Mouse (Mus musculus): ENCODE measurements at regions not wholly inside any gene's neighbourhood (a gene's known extent, or its start where the extent isn't known, plus 50 kb on each side); places are given as distances from the start of the nearest gene placed in this dataset.
A peak's percentile ranks its signal among the peaks of the same experiment; 100 is the strongest.

DNA sequence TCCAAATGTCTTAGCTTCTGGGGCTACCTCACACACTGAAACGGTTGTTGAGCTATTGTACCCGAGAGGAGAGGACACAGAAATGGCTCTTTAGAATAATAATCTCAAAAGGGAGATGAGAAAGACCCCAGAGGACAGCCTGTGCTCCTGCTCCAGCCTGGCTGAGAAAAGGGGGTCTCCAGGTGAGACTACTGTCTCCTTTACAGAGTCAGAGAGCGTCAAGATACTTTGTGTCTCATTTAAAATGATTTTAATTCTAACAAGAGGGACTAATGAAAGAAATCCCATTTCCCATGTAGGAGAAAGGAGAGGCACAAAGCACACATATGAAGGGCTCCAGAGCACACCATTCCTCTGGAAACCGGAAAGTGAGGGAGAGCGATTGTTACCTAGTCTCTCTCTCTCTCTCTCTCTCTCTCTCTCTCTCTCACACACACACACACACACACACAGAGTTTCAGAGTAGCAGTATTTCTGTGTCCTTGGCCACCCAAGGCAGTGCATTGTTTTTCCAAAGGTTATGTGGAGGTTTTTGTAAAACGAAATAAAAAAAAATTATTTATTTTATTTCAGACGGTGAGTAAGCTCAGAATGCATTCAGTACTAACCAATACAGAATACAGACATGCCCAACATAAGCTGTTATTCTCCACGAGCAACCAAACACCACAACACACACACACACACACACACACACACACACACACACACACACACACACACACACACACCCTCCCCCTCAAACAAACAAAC lies 215.6 kb upstream of the Ubash3b start:
- DNase-seq, result no peak

DNA sequence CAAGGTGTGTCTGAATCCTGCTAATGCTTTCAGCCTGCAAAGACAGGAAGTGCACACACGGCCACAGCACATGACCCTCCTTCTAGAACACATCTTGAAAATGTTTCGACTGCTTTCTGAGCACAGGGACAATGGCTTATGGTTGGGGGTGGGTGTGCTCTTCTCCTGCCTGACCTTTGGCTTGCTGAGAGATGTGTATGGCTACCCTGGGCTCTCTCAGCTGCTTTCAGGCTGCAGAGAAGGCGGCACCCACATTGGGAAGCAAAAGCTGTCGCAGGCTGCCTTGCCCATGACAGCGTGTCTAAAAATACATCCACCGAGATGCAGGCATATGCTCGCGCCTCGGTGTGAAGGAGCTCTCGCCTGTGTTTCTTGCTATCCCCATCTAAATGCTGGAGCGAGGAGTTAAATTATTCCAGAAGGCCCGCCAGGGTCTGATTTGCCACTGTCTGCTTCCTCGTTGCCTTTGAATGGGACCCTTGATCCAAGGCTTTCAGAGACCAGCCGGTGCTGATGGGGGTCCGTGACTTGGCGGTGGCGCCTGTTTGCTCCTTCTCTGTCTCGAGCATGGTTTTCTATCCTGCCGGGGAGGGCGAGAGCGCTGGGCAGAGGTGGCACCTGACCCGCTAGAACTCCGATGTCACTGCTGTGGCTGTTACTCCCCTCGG lies 214.6 kb upstream of the Ubash3b start:
- DNase-seq, result peak; percentile 5 to 10

DNA sequence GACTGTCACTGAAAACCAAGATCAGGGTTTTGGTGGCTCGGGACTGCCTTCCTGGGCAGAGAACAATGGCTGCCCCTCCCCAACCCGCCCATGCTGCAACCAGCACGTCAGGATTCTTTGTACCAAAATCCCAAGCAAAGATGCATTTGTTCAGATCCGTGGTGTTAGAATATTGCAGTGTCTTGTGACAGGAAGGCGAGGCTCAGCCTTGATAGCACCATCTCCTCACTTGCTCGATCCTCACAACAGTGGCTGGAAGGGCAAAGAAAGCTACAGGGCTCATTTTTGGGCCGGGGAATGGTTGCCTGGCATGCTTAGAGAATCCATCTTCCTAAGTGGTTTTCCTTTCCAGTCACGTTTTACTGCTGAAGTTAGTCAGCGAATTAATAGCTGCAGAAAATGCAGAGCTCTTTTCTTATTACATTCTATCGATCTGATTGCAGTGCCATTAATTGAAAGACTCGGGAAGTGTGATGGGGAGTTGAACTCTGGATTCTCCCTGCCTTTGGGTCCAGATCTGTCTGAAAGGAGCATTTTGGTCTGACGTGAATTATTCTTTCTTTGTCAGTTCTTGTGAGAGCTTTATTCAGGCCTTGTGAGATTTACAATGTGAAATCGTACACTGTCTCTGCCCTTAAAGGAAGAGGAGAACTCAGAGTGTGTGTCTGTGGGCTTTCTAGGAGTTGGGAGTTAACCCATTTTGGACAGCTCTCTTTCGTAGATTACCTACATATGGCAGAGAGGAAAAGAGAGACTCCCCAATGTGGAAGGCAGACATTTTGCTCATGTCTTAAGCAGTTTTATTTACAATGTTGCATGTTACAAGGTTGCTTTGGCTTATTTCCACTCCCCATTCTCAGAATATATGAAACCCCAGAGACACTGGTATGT lies 213.3 kb upstream of the Ubash3b start:
- no peak for DNase-seq

DNA sequence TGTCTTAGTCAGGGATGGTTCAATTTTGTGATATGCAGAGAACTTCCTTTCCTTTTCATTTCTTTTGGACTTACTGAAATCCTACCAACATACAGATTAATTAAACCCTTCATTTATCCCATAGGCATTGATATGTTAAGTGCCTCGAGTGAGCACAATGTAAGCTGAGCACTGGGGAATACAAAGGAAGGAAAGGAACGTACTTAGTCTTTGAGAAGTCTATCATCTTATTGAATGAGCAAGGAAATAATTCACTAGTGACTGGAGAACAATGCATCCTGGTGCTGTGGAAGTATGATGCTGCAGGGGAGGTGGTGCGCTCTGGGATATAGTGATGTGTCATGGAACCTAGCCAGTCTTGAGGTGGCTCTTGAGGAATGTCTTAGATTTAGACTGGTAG lies 204.9 kb upstream of the Ubash3b start:
- DNase-seq, result no peak

DNA sequence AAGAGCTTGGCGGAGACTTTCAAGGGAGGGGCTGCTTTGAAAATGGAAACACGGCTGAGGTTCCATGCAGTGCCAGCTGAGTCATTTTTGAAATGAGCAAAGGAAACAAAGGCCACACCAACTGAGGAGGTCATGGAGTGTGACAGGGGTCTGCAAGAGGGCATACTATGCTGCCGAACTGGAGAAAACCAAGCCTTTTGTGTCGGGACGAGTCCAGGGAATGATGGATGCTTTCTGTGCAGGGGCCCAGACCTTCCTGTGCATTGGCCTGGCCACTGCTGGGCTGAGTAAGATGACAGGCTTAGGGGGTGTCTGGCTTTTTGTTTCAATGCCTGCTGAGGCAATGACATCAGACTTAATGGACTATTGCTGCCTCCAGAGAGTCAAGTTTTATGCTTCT lies 203.8 kb upstream of the Ubash3b start:
- DNase-seq, result no peak

DNA sequence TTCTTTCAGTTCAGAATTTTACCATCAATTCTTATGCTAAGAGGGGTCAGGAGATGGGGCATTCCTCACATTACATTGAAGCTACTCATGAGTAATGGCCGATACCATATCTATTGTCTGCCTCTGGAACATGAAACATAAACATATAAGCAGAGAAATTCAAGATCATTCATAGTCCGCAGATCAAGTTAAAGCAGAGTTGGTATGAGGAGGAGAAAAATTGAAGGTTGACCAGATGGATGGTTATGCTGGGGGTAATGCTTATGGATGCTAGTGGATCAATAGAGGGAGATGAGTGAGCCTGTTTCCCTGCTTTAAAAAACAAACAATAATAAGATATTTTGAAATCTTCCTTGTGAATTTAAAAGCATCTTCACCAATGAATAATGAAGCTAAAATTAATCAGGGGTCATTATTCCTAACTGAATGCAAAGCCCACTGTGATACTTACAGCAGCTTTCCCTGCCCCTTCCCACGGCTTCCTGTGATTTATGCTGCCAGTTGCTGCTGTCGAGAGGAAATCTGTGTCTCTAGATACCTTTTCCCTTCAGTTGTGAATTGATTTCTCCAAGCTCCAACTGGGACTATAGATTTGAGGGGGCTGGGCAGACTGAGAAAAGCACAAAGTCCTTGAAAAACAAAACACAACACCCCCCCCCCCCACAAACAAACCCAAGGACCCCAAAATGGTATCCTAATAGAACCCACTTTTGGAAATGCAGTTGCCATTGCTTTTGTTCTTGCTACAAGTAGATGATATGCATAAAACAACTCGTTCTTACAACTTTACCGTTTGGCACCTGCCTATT lies 203.1 kb upstream of the Ubash3b start:
- DNase-seq, result no peak

DNA sequence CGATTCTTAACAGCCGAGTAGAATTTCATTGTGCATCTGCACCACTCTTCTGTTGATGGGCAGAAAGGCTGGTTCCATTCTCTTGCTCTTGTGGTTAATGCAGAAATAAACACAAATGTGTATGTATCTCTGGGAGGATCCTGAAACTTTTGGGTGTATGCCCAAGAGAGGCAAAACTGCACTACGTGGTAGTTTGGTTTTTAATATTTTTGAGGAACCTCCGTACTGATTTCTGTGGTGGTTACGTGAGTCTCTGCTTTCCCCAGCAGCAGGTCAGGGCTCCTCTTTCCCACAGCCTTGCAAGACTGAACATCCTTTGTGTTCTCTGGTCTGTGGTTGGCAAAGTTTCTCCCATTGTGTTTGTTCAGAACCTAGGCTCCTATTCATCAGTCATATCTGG lies 198.9 kb upstream of the Ubash3b start:
- DNase-seq, result no peak

DNA sequence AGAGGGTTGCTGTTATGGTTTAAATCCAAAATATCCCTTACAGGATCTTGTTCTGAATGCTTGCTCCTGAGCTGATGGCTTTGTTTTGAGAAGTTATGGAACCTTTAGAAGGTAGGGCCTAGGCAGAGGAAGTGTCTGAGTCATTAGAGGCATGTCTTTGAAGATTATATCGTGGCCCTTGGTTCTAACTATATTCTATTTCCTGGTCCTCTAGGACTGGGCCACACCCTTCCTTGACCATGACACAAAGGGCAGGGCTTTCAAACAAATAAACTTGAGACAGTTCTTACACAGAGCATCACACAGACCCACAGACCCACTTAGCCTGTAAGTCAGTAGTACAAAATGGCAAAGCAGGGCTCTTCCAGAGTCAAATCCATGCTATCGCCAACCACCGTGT lies 197.8 kb upstream of the Ubash3b start:
- no peak for DNase-seq

DNA sequence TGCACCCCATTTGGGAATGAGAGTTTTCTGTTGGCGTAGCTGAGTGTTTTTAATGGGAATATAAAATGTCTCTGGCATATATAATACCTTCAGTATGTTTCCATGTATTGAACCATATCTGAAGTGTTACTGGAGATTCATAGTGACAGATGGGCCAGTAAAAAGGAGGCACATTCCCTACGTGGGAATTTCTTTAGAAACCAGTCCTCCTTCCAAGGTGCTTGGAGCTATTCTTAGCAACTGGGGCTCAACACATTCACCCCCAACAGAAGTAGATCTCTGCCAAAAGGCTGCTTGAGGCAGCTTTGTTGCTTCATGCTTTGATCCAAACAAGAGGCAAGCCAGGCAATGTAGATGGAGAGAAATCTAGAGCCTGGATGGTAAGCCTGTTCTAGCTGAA lies 183.8 kb upstream of the Ubash3b start:
- DNase-seq, result no peak

DNA sequence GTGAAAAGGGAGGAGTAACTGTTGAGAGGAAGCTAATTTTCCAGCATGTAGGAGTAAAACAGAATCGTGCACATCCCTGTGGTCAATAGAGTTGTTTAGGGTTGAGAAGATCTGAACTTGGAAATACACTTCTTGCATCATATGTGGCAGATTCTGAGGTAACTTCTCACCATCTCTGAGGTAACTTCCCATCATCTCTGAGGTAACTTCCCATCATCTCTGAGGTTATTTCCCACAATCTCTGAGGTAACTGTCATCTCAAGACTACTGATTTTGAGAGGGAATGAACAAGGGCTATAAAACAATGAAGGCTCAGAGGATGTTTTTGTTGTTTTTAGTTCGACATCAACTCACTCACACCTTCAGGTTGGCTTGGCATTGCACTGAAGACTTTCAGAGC lies 175.9 kb upstream of the Ubash3b start:
- DNase-seq, result no peak

DNA sequence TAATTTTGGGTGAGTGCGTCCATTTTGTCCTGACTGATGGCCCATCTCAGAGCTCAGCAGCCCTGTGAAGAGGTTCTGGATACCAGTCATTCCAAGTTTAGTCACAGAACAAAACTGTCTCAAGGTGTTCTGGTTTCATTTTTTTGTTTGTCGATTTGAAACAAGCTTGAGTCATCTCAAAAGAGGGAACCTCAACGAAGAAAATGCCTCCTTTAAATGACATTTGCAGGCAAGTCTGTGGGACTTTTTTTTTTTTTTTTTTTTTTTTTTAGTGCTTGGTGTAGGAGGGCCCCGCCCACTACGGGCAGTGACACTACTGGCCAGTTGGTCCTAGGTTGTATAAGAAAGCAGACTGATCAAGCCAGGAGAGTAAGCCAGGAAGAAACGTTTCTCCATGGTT lies 175.3 kb upstream of the Ubash3b start:
- no peak for DNase-seq

DNA sequence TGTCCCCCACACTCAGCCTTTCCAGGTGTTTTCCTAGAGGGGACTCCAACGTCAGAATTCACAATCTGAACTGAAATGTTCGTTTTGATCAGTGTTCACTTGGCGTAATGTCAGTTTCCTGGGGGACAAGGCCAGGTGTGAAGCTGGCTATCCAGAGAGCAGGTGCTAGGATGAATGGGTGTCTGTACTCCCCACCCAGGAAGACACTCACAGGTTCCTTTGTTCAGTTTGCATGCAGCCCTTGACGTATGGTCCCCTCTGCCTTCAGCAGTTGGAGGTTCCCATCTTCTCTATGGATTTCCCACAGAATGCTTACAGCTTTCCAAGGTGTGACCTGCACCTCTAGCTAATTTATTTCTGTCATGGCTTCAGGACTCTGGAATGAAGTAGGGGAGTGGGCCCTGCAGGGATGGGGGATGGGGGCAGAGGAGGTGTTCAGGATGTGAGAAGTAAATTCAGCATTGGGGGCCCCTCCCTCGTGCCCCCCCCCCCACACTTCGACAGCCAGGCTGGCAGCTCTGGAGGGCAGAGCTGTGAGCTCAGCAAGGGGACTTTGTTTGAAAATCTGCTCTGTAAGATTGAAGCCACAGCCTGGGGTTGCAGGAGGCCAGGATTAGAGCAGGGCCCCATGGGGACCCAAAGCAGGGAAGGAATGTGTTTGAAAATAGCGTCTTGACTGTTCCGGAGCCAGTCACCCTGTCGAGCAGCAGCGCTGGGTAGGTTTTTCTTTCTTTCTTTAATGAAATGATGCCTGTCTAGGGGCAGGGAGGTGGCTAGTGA lies 173.2 kb upstream of the Ubash3b start:
- no peak for DNase-seq

DNA sequence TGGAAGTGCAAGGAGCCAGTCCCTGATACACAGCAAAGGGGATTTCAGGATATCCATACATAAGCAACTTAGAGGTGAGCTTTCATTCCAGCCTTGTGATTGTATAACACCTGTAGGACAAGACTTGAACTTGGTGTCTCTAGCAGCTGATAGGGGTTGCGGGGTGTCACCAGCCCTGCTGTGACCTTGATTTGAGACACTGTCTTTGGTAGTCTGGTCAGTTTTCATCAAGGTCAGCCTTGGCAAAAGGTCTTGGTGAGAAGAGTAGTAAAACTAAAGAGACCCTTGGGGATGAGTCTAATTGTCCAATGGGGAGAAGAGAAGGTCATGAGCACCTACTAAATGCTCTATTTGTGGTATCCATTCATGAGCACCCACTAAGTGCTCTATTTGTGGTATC lies 172.0 kb upstream of the Ubash3b start:
- no peak for DNase-seq

DNA sequence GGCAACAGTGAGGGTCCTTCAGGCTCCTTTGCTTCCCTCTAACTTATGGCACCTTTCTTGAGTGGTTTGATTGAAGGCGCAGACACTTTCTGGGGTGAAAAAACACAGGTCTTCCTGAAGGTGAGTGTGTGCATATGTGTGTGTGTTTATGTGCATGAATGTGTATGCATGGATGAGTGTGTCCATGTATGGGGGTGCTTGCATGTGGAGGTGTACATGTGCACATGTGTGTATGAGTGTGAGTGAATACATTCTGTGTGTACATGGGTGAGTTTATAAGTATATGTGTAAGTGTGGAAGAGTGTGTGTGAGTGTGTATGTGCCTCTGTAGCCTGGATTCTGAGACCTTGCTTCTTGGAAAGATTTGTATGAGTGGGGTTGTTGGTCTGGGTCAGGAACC lies 167.5 kb upstream of the Ubash3b start:
- no peak for DNase-seq

DNA sequence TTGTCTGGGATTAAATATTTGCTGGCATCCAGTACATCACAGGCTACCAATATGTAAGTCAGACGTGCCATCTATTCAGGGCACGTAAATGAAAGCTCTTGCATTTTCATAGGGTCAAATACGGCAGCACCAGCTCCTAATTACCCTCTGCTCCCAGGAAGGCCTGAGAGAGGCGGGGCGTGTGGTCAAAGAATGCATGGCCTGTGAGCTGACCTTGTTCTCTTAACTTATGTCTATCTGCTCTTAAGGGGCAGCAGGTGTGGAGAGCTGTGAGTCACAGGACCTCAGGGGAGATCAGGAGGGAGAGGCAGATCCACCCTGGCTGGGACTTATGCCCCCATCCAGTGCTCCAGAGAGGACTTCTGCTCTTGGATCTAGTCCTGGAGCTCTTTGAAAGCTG lies 167.0 kb upstream of the Ubash3b start:
- DNase-seq, result no peak

DNA sequence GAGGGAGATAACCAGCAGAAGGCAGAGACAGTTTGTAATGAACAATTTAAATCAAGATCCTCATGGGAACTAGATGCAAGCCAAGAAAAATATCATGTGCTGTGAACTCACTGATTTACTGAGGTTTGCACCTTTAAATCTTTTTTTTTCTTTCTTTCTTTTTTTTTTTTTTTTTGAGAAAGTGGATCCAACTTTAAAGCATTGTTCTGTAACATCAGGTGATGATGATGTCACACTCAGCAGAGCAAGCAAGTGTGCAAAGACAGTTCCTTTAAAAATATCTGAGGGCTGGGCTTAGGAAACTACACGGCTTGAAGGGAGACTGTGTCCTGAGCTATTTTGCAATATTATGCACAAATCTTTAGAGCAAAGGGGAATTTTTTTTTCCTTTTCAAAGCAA lies 166.6 kb upstream of the Ubash3b start:
- DNase-seq, result no peak

DNA sequence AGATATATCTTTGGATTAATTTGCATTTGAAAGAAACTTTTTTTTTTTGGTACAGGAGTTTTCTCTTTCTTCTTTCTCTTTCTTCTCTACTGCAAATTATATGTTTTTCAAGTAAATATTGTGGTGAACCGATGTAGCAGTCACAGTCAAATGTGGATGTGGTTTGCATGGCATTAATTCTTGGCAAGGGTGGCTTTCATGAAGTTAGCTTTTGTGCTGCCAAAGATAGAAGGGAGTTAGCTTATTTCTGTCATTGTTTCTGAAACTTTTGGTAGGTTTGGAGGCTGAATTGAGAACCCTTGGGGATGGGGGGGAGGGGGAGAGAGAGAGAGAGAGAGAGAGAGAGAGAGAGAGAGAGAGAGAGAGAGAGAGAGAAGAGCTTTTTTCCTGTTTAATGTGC lies 166.1 kb upstream of the Ubash3b start:
- DNase-seq, result no peak

DNA sequence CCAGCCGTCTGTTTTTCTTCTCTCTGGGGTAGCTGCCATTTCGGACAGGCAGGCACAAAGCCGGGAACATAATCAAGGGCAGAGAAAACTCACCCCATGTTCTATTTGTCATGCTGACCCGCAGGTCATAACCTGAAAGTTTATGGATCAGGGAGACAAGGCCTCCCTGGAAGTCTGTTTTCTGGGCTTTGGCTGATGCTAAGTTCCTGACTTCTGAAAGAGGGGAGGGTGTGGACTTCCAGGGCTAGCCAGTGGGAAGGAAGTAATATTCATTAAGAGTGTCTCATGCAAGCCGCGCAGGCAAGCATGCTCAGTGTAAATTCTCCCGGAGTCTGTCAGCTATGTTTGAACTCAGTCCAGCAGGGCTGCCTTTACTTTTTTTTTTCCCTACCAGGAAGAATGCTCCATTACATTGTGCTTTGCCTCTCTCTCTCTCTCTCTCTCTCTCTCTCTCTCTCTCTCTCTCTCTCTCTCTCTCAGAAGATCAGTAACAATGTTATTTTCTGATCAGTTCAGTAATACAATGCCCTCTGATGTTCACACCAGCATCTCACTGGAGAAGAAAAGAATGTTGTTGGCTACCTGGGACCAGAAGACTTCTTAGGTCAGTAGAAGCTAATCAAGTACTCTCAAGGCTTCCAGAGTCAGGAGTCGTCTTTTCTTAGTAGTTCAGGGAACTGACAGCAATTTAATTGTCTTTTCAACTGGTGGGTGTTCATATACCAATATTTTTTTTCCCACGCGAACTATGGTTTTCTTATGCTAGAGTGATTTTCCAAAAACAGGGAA lies 165.5 kb upstream of the Ubash3b start:
- DNase-seq, result peak; percentile 22 to 55

DNA sequence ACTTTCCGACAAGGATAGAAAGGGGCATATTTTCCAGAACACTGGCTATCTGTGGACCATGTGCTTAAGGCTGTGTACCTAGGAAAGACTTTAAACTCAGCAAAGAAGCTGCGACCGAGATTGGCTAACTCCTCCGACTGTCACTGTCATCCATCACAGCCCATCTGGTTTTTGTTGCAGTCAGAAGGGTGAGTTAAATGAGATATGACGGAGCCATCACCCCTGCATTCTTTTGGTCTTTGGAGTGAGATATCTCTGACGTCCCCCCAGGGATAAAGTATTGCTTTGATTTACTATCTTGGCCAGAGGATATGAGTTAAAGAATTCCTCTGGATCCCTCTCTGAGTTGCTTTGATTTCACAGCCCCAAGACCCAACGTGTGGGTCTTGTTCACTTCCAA lies 160.0 kb upstream of the Ubash3b start:
- DNase-seq, result no peak

DNA sequence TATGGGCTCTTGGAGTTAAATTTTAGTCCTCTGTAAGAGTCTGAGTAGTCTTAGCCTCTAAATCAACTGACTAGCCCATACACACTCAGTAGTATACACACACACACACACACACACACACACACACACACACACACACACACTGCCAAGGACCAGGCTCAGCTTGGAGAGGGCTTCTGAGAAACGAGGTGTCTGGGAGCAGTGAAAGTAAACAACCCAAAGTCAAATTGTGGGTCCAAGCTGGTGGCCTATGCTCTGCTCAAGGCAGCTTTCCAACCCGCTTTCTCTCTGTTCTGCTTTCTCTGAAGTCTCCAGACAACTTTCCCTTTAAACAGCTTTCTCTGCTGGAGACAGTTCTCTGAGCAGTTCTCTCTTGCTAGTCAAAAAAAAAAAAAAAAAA lies 157.6 kb upstream of the Ubash3b start:
- DNase-seq, result no peak

DNA sequence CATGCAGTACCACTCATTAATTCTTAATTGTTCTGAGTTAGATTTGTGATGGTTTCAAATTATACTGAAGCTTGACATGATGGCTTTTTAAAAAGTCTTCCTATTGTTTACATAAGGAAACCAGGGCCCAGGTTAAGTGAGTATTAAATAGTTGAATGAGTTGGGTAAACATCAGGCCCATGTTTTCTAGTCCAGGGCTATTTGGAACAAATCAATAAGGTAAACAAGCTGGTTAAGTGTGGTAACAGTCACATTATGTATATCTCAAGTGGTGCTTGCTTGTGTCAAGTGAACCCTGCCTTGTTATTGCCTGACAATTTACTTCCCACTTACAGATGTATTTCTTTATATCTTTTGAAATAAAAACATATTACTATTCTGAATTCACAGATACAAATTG lies 144.7 kb upstream of the Ubash3b start:
- no peak for DNase-seq

Measured in adrenal gland, postnatal 36 days (tissue).